Mouse (Mus musculus) testis, adult 10 weeks (tissue): ENCODE results near the gene Appbp2. TPM values are rescaled to one million over a fixed set of nuclear protein-coding genes. Genes with fewer than 3 reads are reported as not detected.

Experiments used
- polyA plus RNA-seq: library from polyadenylated mRNA; stranded (reverse); fragments of 350-450 nt; fragmentation: Illumina TruSeq; extraction: RNeasy Lipid Tissue Mini Kit (QIAGEN cat#74804); gene quantifications from one replicate; pipeline ENCODE4 v1.2.3, GENCODE M21; 2014; ENCODE audit warnings: low read depth, low replicate concordance

Appbp2 gene
- polyA plus RNA-seq = 56.7 TPM

GRCm38 (mm10) chr11:85234990-85235841, at the start of gene Appbp2:
TSS of gene Appbp2 (minus strand) at chr11:85235130.

GRCm38 (mm10) chr11:85170058-85170740, 64.7 kb downstream of the Appbp2 start, which contains the start of gene 1700125H20Rik:
TSS of gene 1700125H20Rik (plus strand) at chr11:85170404.

DNA sequence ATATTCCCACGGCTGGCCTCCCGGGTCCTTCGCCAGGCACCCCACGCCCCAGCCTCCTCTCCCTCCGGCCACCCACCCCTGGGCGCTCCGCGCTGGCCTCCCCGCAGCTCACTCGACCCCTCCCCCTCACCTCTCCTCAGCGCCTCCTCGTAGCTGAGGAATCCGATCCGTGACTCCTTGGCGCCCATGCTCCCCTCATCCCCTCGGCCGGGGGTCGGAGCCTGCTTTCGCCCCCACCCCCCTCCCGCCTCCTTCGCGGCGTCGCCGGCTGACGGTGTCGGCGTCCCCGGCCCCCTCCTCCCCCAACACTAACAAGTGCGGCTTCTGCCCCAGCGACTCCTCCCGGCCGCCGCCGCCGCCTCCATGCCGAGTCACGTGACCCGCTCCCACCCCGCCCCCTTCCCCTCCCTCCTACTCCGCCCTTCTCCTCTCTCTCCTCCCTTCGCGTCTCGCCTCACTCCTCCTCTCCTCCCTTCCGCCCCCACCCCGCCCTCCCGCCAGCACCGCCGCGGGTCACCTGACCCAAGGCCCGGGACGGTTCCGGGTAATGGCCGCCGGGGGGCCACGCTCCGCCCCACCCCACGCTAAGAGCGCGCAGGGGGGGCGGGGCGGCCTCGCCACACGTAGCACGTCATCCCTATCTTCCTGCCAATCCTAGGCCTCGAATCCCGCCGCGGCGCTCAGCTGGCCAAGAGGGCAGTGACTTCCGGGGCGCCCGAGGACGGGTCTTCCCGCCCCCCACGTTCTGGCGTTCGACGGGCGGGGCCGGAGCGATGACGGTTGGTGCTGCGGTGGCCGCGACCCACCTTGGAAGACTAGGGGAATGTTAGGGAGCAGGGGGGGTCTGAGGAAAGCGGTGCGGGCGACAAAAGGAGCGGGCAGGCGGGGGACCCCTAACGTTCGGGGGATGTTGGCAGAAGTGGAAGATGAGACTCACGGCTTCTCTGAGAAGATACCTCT, 95.1 kb downstream of the Appbp2 start, which contains the start of gene Usp32:
Usp32 (minus strand) TSS at position 581 of the 960 bp plus-strand sequence.

Other genes with a start within 250 kb of the Appbp2 start
- 243 TPM for gene Usp32, start 95.0 kb downstream of the Appbp2 start, polyA plus RNA-seq
- gene 1700125H20Rik, start 64.7 kb downstream of the Appbp2 start, polyA plus RNA-seq = 34.0 TPM
- gene Ppm1d, start 76.1 kb upstream of the Appbp2 start, polyA plus RNA-seq = 270 TPM
- 7.4 TPM for gene Bcas3, start 118.0 kb upstream of the Appbp2 start, polyA plus RNA-seq